ENCODE assay signal across 12 mouse cellular contexts in genomic region chr11:77428446-77428845, GRCm38 (mm10). TPM values are rescaled to one million over a fixed set of nuclear protein-coding genes. Genes with fewer than 3 reads are reported as not detected.
"Had no signal": no experiment of that assay in that cellular context is flagged by ENCODE, and none has a peak within 500 bp of the region (broad histone marks: within the 10 kb centered on the region; RNA-seq: fewer than 3 reads in every experiment).

No protein-coding gene starts in this region.

- H3K4me2 ChIP-seq: liver, embryonic 11.5 days; liver, embryonic 15.5 days; midbrain, embryonic 13.5 days; stomach, embryonic 15.5 days had no signal

- ATAC-seq: midbrain, embryonic 13.5 days had no signal

- H3K4me3 ChIP-seq: left cerebral cortex, adult 2 months; limb, embryonic 10.5 days; liver, embryonic 15.5 days; midbrain, embryonic 13.5 days; stomach, embryonic 15.5 days had no signal

- DNase-seq: kidney, adult 8-10 months; kidney, postnatal 25 days; lung, adult 2 months; right cerebral cortex, postnatal 14 days; thymus, postnatal 4 days had no signal

- H3K9me3 ChIP-seq: limb, embryonic 10.5 days; liver, embryonic 15.5 days; midbrain, embryonic 13.5 days; stomach, embryonic 15.5 days had no signal

- H3K27me3 ChIP-seq: liver, embryonic 15.5 days; midbrain, embryonic 13.5 days; stomach, embryonic 15.5 days had no signal

- H3K27ac ChIP-seq: left cerebral cortex, adult 2 months; limb, embryonic 10.5 days; liver, embryonic 15.5 days; midbrain, embryonic 13.5 days; stomach, embryonic 15.5 days had no signal

- H3K9ac ChIP-seq: liver, embryonic 15.5 days; midbrain, embryonic 13.5 days; stomach, embryonic 15.5 days had no signal

- H3K4me1 ChIP-seq: limb, embryonic 10.5 days; midbrain, embryonic 13.5 days; stomach, embryonic 15.5 days had no signal

- H3K36me3 ChIP-seq: stomach, embryonic 15.5 days had no signal

RNA-seq across cellular contexts. Expression of gene Coro6, which starts 33.8 kb away (rescaled TPM):
- total RNA-seq: megakaryocyte progenitor cell, adult 5-6 weeks had no signal
- polyA plus RNA-seq: midbrain, embryonic 13.5 days had no signal
